Mouse (Mus musculus): Measurements from ENCODE around the gene Snrpn.

Snrpn gene

DNA sequence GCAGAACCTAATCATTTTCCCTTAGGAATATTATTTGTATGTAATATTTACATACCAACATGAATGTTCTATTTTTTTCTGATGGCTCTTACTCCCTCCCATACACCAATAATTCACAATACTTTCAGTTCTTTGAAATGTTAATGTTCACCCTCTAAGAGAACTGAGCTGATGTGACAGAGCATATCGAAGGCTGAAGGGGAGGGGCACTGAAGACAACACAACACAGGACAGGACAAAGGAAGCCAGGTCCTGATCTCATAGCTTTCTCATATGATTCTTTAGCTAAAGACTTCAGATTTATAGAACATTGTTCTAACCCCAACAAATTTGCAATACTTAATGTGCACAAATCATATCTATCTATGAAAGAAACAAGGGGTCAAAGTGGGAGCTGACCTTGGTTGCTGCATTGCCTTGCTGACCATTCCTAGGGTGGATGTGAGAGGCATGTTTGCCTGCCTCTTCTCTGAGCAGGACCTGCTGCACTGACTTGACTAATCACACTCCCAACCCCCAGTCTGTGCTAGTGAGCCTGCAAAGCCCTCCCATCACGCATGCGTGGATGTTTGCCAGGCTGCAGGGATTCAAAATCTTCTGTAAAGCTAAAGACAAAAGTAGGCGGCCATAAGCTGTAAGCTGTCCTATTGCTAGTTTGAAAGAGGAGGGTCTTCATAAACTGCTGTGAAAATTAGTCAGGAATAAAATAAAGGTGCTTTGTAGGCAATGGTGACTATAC is at the start of gene Snrpn:
Gene Snrpn, minus strand, starts transcription at position 478 of the 739 bp plus-strand sequence.
- 43% methylated on average over 4 of the region's 4 CpGs for WGBS

DNA sequence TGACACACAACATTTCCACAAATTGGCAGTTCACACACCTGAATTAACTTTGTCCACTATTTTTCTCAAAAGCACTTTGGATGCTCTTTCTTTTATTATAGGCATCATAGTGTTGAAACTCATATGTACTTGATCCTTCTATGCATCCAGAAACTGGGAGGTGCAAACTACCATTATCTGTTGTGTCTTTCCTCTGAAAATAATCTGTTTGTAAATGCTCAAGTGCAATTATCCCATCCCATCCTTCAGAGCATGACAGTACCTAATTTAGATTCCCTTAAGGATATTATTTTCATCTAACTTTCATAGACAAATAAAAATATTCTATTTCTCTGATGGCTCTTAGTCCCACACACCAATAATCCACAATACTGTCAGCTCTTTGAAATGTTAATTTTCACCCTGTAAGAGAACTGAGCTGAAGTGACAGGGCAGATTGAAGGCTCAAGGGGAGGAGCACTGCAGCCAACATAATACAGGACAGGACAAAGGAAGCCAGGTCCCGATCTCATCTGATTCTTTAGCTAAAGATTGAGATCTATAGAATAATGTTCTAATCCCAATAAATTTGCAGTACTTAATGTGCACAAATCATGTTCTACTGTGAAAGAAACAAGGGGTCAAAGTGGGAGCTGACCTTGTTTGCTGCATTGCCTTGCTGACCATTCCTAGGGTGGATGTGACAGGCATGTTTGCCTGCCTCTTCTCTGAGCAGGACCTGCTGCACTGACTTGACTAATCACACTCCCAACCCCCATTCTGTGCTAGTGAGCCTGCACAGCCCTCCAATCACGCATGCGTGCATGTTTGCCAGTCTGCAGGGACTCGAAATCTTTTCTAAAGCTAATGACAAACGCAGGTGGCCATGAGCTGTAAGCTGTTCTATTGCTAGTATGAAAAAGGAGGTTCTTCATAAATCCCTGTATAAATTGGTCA is 30.5 kb upstream of the Snrpn start:
- 56% methylated on average over 5 of the region's 5 CpGs for WGBS

DNA sequence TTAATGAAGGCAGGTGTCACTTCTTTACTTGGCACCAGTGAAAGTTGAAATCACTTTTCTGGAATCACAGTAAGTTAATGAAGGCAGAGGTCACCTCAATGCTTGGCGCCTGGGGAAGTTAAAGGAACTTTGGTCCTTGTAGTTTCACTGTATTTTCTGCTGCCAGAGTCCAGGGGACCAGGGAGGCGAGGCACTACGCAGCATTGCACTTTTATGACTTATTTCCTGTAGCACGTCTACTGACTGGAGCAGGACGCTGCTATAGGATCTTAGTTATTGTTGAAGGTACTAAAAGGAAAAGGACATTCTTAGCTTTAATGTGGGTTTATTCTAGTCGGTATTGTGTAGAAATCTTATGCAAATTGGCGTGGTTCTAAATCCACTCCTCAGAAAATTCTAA is 14.7 kb downstream of the Snrpn start:
- WGBS: 73% methylated on average over 7 of the region's 7 CpGs

DNA sequence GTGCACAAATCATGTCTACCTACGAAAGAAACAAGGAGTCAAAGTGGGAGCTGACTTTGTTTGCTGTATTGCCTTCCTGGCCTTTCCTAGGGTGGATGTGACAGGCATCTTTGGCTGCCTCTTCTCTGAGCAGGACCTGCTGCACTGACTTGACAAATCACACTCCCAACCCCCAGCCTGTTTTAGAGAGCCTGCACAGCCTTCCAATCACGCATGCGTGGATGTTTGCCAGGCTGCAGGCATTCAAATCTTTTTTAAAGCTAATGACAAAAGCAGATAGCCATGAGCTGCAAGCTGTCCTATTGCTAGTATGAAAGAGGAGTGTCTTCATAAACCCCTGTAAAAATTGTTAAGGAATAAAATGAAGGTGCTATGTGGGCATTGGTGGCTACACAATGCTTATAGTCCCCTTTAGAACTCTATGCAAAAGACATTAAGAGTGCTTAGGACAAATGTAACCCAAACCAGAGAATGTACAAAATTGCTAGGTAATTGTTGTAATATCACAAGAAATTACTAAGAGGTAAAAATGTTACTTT is 16.9 kb downstream of the Snrpn start:
- WGBS: 60% methylated on average over 3 of the region's 3 CpGs

DNA sequence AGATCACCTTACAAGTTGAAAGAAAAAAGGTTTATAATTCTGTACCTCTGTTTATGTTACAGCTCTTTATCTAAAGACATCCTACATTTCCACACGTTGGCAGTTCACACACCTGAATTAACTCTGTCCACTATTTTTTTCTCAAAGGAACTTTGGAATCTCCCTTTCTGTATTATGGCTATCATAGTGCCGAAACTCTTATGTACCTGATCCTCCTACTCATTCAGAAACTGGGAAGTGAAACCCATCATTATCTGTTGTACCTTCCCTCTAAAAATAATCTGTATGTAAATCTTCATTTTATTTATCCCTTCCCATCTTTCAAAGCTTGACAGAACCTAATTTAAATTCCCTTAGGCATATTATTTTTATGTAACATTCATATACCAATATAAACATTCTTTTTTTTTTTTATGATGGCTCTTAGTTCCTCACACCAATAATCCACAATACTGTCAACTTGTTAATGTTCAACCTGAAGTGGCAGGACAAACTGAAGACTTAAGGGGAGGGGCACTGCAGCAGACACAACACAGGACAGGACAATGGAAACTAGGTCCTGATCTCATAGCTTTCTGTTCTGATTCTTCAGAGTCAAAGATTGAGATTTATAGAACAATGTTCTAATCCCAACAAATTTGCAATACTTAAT is 17.5 kb downstream of the Snrpn start:
- WGBS: 68% methylated on average over 2 of the region's 2 CpGs

DNA sequence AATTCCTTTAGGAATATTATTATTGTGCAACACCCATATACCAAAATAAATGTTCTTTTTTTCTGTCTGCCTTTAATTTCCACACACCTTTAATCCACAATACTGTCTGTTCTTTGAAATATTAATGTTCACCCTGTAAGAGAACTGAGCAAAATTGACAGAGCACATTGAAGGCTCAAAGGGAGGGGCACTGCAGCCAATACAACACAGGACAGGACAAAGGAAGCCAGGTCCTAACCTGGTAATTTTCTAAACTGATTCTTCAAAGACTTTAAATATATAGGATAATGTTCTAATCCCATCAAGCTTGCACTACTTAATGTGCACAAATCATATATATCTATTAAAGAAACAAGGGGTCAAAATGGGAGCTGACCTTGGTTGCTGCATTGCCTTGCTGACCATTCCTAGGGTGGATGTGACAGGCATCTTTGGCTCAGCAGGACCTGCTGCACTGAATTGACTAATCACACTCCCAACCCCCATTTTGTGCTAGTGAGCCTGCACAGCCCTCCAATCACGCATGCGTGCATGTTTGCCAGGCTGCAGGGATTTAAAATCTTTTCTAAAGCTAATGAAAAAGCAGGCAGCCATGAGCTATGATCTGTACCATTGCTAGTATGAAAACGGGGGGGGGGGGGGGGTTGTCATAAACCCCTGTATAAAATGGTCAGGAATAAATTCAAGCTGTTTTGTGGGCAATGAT is 42.7 kb downstream of the Snrpn start:
- 57% methylated on average over 3 of the region's 3 CpGs for WGBS

DNA sequence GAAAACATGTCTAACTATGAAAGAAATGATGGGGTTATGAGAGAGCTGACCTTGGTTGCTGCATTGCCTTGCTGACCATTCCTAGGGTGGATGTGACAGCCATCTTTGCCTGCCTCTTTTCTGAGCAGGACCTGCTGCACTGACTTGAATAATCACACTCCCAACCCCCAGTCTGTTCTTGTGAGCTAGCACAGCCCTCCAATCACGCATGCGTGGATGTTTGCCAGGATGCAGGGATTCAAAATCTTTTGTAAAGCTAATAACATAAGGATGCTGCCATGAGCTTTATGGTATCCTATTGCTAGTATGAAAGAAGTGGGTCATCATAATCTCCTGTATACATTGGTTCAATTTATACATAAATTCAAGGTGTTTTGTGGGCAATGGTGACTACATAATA is 63.7 kb downstream of the Snrpn start:
- 75% methylated on average over 2 of the region's 2 CpGs for WGBS

DNA sequence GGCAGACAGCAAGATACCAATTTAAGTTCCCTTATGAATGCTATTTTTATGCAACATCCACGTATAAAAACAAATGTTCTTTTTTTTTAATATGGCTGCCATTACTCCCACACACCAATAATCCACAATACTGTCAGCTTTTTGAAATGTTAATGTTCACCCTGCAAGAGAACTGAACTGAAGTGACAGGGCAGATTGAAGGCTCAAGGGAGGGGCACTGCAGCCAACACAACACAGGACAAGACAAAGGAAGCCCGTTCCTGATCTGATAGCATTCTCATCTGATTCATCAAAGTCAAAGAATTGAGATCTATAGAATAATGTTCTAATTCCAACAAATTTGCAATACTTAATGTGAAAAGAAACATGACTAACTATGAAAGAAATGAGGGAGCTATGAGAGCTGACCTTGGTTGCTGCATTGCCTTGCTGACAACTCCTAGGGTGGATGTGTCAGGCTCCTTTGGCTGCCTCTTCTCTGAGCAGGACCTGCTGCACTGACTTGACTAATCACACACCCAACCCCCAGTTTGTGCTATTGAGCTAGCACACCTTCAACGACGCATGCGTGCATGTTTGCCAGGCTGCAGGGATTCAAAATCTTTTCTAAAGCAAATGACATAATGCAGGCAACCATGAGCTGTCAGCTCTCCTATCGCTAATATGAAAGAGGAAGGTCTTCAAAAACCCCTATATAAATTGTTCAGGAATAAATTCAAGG is 92.4 kb downstream of the Snrpn start:
- 66% methylated on average over 6 of the region's 6 CpGs for WGBS

DNA sequence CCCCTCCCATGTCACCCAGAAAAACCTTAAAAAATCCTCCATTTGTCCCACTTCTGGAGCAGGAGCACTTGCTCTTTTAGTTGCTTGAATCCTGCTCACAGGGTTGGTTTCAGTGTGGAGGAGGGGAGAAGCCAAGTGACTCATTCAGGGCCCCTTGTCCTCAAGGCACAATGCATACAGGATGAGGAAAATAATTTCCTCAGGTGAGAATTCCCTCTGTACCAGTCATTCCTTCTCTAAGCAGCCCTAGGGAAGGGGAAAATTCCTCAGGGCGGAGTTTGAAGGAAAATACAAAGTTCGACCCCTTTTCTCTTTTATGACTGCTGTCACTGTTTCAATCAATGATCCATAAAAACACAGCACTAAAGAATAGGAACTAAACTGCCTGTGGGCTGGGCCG is 126.8 kb downstream of the Snrpn start:
- WGBS: 81% methylated on average over 3 of the region's 3 CpGs

DNA sequence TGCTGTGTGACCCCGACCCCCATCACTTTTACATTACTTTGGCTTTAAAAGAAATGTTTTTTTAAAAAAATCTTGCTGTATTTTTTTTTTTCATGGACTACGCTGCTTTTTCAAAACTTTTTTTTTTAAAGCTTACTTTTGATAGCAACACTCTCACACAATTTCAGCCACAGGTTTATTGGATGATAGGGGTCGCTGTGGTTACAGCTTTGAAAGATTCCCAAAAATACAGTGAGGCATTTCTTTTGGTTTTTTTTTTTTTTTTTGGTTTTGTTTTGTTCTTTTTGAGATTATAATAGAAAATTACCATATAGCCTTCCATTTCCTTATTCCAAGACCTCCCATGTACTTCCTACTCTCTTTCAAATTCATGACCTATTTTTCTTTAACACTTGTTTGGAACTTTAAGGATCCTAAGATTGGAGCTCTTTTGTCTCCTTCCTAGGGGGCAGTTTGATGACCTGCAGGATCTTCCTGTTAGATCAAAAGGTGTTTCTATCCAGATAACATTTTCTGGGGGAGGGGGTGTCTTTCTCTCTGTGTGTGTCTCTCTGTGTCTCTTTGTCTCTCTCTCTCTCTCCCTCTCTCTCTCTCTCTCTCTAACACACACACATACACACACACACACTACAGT is 132.2 kb downstream of the Snrpn start:
- 51% methylated on average over 3 of the region's 3 CpGs for WGBS

DNA sequence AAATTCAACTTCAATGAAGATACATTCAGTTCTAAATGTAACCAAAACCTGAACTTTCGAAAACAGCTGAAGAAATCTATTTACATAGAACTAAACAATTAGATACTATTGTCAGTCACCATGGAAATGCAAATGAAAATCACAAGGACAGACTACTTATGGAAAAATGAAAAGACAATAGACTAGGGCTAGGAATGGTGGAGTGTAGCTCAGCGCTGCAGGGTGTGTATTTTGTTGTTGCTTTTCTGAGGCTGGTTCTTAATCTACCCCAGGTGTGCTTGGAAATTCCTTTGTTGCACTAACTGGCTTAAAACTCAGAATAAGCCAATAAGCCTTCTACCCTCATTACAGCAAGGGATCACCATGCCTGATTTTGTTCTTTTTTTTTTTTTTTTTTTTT is 133.8 kb downstream of the Snrpn start:
- 46% methylated on average over 2 of the region's 2 CpGs for WGBS

DNA sequence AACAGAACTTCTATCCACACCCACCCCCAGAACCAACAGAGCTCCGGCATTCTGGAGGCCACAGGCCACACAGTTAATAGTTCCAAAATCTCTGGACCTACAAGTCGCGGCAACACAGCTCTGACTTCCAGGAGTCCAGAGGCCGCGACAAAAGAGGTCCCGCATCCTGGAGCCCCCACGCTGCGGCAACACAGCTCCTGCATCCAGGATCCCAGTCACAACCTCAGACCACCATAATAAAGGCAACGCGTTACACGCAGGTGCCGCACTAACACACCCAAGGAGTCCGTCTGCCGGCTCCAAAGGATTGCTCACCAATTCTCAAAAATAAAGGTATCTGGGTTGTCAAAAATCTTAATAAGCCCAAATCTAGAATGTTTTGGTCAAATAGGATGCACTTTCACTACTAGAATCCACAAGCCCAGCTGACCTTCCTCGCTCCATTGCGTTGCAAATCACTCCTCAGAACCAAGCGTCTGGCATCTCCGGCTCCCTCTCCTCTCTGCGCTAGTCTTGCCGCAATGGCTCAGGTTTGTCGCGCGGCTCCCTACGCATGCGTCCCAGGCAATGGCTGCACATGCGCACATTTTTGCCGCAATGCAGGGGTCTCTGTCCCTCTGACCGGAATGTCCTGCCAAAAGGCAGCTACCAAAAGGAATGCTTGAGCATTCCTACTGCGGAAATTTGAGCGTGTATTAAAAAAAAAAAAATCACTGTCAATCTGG is 135.3 kb downstream of the Snrpn start, which contains the start of the genes Snurf and Gm38393:
Gene Snurf, minus strand, starts transcription at position 444 of the 725 bp plus-strand sequence.
Gene Gm38393, minus strand, starts transcription at position 459 of the 725 bp plus-strand sequence.
- WGBS: 48% methylated on average over 30 of the region's 30 CpGs

DNA sequence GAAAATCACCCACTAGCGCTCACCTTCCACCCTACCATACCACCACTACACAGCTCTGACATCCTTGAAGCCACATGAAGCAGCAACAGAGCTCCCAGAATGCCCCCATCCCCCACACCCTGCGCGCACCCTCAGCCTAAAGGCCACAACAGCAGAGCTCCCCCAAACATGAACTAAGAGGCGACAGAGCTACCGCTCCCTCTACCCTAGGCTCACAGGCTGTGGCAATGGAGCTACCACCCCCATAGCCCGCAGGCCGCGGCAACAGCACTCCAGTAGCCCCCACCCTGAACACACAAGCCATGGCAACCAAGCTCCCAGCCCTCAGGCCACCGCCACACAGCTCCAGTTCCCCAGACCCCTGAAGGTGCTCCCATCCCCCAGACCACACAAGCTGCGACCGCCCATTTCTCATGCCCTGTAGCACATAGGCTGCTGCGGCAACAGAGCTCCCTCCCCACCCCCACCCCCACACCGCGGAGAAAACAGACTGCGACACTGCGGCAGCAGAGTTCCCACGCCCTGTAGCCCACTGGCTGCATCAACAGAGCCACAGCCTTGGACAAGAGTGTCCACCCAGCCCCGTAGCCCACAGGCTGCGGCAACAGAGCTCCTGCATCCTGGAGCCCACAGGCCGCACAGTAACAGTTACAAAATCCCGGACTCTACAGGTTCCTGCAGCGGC is 136.0 kb downstream of the Snrpn start:
- whole genome bisulfite sequencing: 50% methylated on average over 22 of the region's 22 CpGs

DNA sequence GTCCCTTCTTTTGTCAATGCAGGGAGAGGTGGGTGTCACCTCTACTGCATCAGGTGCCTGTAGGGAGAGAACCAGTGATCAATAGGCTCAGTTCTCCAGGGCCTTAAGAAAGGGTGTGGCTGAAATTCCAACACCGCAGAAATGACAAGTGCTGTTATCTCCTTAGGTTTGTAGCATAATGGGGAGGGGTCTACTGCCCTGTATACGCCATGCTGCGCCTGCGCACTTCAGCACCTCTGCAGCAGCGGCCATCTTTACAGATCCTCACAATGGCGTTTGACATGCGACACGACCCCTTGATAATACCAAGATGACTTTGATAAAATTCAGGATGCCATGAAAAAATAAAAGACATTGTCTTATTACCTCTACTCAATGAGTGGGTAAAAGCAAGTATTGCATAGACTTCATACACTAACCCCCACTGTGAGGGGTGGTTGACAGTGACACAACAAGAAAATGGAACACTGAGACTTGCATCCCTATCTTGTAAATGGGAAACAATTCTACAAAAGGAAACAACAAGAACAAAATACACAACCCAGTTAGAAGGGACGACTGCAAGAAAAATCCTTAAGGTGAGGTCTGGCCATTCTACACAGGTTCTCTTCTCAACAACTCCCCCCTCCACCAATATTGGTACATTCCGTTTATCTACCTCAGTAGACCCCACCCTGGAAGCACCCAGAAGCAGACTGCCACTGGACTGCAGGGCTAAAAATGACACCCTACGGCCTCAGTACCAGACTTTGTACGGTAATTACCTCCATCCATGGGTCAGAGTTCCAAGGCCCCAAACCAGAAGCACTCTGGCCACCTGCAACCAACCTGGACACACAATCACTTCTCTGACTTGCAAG is 136.8 kb downstream of the Snrpn start:
- 58% methylated on average over 12 of the region's 12 CpGs for WGBS

DNA sequence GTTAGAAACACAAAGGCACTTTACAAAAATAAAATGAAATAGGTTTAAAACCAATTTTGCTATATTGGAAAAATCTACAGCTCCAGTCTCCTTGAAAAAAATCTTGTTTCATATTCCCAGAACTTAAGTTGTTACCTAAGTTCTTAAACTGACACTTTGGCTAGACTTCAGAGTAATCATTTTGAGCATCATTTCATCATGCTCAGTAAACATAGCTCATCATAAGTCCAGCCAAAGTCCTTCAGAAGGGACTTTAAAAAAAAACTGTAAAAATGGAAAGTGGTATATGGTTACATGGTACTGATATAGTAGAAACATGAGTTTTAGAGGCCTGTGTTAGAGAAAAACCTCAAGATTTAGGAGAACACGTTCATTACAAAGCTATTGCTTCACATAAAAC is 161.4 kb downstream of the Snrpn start:
- WGBS: 51% methylated on average over 1 of the region's 1 CpGs
